Mouse (Mus musculus): ENCODE measurements around the gene Zdhhc7. TPM values are rescaled to one million over a fixed set of nuclear protein-coding genes. Genes with fewer than 3 reads are reported as not detected.

Zdhhc7 gene
- total and polyA plus RNA-seq, 2 experiments from 2014 or later: 25.3 to 37.7 TPM

DNA sequence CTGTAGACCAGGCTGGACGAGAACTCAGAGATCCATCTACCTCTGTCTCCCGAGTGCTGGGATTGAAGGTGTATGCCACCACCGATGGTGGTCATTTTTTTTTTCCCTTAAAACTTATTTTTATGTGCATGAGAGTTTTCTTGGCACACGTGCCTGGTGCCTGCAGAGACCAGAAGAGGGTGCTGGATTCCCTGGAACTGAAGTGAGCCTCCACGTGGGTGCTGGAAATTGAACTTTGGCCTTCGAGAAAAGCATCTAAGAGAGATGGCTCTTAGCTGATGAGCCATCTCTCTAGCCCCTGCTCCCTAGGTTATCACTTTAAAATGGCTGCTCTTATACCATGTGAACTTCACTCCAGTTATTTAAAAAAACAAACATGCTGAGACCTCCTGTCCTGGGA is 26.8 kb downstream of the Zdhhc7 start:
- DNase-seq (ENCODE audit: low spot score): no peak
- H3K9ac ChIP-seq (replicated peaks; ENCODE audit: low read length): no peak overlapping the region
- no peak overlapping the region for H3K4me2 ChIP-seq (ENCODE audit: low read depth, low read length)
- no peaks in the 10 kb centered on the region for H3K9me3 ChIP-seq (ENCODE audit: low read length)
- H3K36me3 ChIP-seq (ENCODE audit: insufficient read depth, low read length): no peaks in the 10 kb centered on the region
- 71% methylated on average over 6 of the region's 6 CpGs for WGBS
- 0 out of 2 replicates have a peak, but pooled peaks cover 3% of the 10 kb centered on the region for H3K4me1 ChIP-seq (ENCODE audit: insufficient read depth, low read length)
- no peak overlapping the region for H3K4me3 ChIP-seq (ENCODE audit: low read length)
- no peaks in the 10 kb centered on the region for H3K27me3 ChIP-seq (ENCODE audit: insufficient read depth, low read length)
- no peak overlapping the region for H3K27ac ChIP-seq
- ATAC-seq: no peak
- TF ChIP-seq CTCF (IDR thresholded peaks at IDR 0.05; ENCODE audit: low read depth): no peak

DNA sequence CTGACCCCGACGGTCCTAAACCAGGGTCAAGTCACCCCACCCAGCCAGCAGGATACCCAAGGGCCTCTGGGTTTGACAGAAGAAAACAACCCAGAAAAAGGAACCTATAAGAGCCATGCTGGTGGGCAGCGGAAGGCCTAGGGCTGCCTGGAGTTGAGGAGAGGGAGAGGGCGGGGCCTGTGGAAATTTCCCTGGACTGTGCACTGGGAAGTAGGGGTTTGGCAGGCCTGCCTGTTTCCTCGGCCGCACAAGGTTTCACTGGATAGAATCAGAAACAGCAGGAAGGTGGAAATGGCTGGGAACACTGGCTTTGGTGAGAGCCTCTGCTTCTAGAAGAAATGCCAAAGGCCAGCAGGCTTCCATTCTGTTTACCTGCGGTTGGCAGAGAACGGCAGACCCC is 28.5 kb downstream of the Zdhhc7 start:
- no peaks in the 10 kb centered on the region for H3K27me3 ChIP-seq (ENCODE audit: insufficient read depth, low read length)
- no peak overlapping the region for H3K27ac ChIP-seq
- ATAC-seq: no peak
- H3K4me2 ChIP-seq (ENCODE audit: low read depth, low read length): no peak overlapping the region
- 81% methylated on average over 8 of the region's 8 CpGs for WGBS
- H3K9me3 ChIP-seq (ENCODE audit: low read length): no peaks in the 10 kb centered on the region
- DNase-seq (ENCODE audit: low spot score): no peak
- H3K4me3 ChIP-seq (ENCODE audit: low read length): no peak overlapping the region
- H3K4me1 ChIP-seq (ENCODE audit: insufficient read depth, low read length): 0 out of 2 replicates have a peak, but pooled peaks cover 3% of the 10 kb centered on the region
- no peak for TF ChIP-seq CTCF (IDR thresholded peaks at IDR 0.05; ENCODE audit: low read depth)
- no peak overlapping the region for H3K9ac ChIP-seq (replicated peaks; ENCODE audit: low read length)
- H3K36me3 ChIP-seq (ENCODE audit: insufficient read depth, low read length): no peaks in the 10 kb centered on the region

DNA sequence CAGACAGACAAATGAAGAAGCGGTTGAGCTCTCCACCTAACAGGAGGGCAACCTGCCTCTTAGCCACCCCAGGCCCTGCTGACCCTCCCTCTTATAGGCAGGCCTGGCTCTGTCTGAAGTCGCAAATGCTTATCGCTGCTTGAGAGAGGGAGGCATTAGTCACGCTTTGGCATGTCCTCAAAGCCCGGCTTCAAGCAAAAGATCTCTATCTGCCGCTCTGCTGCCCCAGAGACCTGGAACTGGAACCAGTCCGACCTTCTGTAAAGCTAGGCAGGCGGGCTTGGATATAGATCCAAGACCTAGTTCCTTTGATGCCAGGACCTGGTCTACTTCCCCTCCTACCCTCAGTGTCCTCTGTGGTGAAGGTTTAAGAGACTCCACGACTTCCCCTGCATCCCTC is 29.0 kb downstream of the Zdhhc7 start:
- Histone ChIP-seq H3K9me3 (ENCODE audit: low read length) (no peaks in the 10 kb centered on the region), H3K36me3 (ENCODE audit: insufficient read depth, low read length) (no peaks in the 10 kb centered on the region), H3K9ac (replicated peaks; ENCODE audit: low read length) (no peak overlapping the region), H3K4me1 (ENCODE audit: insufficient read depth, low read length) (0 out of 2 replicates have a peak, but pooled peaks cover 3% of the 10 kb centered on the region), H3K4me2 (ENCODE audit: low read depth, low read length) (no peak overlapping the region), H3K27me3 (ENCODE audit: insufficient read depth, low read length) (no peaks in the 10 kb centered on the region), H3K27ac (no peak overlapping the region), H3K4me3 (ENCODE audit: low read length) (no peak overlapping the region)
- TF ChIP-seq CTCF (IDR thresholded peaks at IDR 0.05; ENCODE audit: low read depth): no peak
- no peak for ATAC-seq
- WGBS: 51% methylated on average over 9 of the region's 9 CpGs
- DNase-seq (ENCODE audit: low spot score): peak; percentile 31

DNA sequence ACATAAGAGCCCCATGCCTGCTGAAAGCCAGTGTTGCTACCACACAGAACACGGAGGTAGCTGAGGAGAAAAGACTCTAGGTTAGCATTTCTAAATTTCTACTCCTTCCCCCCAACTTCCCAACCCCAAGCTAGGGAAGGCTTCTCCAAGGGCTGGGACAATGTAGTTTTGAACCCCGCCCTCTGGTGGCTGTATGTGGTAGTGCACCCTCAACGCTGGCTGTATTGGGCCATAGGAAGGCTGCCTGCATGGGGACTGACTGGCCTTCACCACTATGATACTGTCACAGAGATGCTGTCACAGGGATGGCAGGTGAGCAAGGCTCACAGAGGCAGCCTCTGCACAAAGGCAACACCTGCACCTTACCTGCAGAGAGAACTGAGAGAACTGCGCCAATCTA is 29.6 kb downstream of the Zdhhc7 start:
- Histone ChIP-seq H3K27ac (no peak overlapping the region), H3K4me1 (ENCODE audit: insufficient read depth, low read length) (0 out of 2 replicates have a peak, but pooled peaks cover 3% of the 10 kb centered on the region), H3K4me3 (ENCODE audit: low read length) (no peak overlapping the region), H3K4me2 (ENCODE audit: low read depth, low read length) (no peak overlapping the region), H3K9me3 (ENCODE audit: low read length) (no peaks in the 10 kb centered on the region), H3K9ac (replicated peaks; ENCODE audit: low read length) (no peak overlapping the region), H3K36me3 (ENCODE audit: insufficient read depth, low read length) (no peaks in the 10 kb centered on the region), H3K27me3 (ENCODE audit: insufficient read depth, low read length) (no peaks in the 10 kb centered on the region)
- peak; percentile 80 for ATAC-seq
- peak; percentile 99 for TF ChIP-seq CTCF (IDR thresholded peaks at IDR 0.05; ENCODE audit: low read depth)
- DNase-seq (ENCODE audit: low spot score): peak; percentile 87
- 22% methylated on average over 4 of the region's 4 CpGs for WGBS

DNA sequence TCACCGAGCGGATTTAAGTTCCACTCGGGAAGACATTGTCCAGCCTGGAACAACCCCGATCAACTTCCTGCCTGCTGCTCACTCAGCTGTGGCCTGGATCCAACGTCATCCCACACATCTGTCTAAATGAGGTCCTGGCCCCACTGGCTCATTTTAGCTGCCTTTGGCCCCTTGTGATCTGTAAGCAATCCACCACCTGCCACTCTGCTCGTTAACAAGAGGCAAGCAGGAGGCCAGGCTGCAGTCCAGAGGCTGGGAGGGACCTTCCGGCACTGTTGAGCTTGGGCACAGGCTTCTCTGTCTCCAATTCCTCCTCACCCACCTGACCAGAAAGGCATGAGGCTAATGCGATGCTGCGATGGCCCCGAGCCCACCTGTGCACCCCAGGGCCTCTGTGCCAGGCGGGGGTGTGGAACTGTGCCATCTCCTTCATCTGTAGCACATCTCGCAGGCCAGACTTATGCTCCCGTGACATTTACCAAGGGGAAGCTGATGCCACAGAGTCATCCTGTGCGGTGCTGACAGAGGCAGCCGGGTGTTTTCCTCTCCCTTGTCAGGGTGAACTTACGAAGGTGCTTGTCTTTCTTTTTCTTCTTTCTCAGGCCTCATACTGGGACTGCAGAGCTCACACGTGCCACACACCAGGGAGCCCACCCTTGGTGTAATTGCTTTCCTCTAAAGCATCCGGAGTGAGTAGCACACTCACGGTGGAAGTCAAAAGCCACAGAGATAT is 33.2 kb downstream of the Zdhhc7 start:
- H3K27ac ChIP-seq: no peak overlapping the region
- DNase-seq (ENCODE audit: low spot score) (peak; percentile 24), ATAC-seq (no peak)
- no peak for TF ChIP-seq CTCF (IDR thresholded peaks at IDR 0.05; ENCODE audit: low read depth)
- 53% methylated on average over 19 of the region's 19 CpGs for WGBS
- H3K9me3 ChIP-seq (ENCODE audit: low read length): no peaks in the 10 kb centered on the region
- H3K27me3 ChIP-seq (ENCODE audit: insufficient read depth, low read length): no peaks in the 10 kb centered on the region
- H3K4me3 ChIP-seq (ENCODE audit: low read length): no peak overlapping the region
- 0 out of 2 replicates have a peak, but pooled peaks cover 3% of the 10 kb centered on the region for H3K4me1 ChIP-seq (ENCODE audit: insufficient read depth, low read length)
- H3K9ac ChIP-seq (replicated peaks; ENCODE audit: low read length): no peak overlapping the region
- H3K36me3 ChIP-seq (ENCODE audit: insufficient read depth, low read length): no peaks in the 10 kb centered on the region
- no peak overlapping the region for H3K4me2 ChIP-seq (ENCODE audit: low read depth, low read length)

DNA sequence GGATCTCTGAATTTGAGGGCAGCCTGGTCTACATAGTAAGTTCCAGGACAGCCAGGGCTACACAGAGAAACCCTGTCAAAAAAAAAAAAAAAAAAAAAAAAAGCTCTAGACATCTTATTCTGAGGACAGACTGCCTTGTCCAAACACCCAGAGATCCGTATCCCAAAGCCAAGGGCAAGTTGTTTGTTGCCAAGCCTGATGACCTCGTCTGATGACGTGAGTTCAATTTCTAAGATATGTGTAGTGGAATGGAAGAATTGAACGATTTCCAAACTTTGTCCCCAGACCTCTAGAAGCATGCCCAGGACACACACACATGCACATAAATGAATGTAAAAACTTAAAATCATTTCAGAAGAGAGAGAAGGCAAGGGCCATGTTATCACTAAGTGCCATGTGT is 35.1 kb downstream of the Zdhhc7 start:
- no peaks in the 10 kb centered on the region for H3K27me3 ChIP-seq (ENCODE audit: insufficient read depth, low read length)
- H3K36me3 ChIP-seq (ENCODE audit: insufficient read depth, low read length): no peaks in the 10 kb centered on the region
- no peak overlapping the region for H3K4me2 ChIP-seq (ENCODE audit: low read depth, low read length)
- no peaks in the 10 kb centered on the region for H3K9me3 ChIP-seq (ENCODE audit: low read length)
- H3K27ac ChIP-seq: no peak overlapping the region
- TF ChIP-seq CTCF (IDR thresholded peaks at IDR 0.05; ENCODE audit: low read depth): no peak
- 79% methylated on average over 4 of the region's 4 CpGs for WGBS
- no peak overlapping the region for H3K9ac ChIP-seq (replicated peaks; ENCODE audit: low read length)
- H3K4me3 ChIP-seq (ENCODE audit: low read length): no peak overlapping the region
- no peaks in the 10 kb centered on the region for H3K4me1 ChIP-seq (ENCODE audit: insufficient read depth, low read length)
- DNase-seq (ENCODE audit: low spot score) (no peak), ATAC-seq (no peak)

DNA sequence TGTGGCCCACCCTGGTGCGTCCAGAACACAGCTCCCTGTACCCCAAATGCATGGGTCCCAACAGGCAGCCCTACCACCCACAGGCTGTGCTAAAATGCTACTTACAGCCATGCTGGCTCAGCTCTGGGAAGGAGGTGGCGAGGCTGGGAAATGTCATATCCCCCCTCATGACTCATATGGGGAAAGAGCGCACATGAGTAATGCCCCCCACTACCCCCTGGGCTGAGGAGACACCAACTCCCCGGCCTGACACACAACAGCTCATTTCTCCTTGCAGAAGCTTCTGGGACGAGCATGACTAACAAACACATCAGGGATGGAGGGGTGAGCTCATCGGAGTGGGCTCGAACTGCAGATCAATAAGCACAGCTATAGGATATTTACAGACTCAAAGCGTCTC is 35.7 kb downstream of the Zdhhc7 start:
- H3K9ac ChIP-seq (replicated peaks; ENCODE audit: low read length): no peak overlapping the region
- no peak for TF ChIP-seq CTCF (IDR thresholded peaks at IDR 0.05; ENCODE audit: low read depth)
- no peaks in the 10 kb centered on the region for H3K36me3 ChIP-seq (ENCODE audit: insufficient read depth, low read length)
- H3K27ac ChIP-seq: no peak overlapping the region
- ATAC-seq (no peak), DNase-seq (ENCODE audit: low spot score) (no peak)
- WGBS: 91% methylated on average over 8 of the region's 8 CpGs
- H3K4me1 ChIP-seq (ENCODE audit: insufficient read depth, low read length): no peaks in the 10 kb centered on the region
- no peaks in the 10 kb centered on the region for H3K27me3 ChIP-seq (ENCODE audit: insufficient read depth, low read length)
- H3K4me2 ChIP-seq (ENCODE audit: low read depth, low read length): no peak overlapping the region
- H3K4me3 ChIP-seq (ENCODE audit: low read length): no peak overlapping the region
- no peaks in the 10 kb centered on the region for H3K9me3 ChIP-seq (ENCODE audit: low read length)

All from hindbrain, postnatal 0 days (tissue).